Mouse (Mus musculus) neural tube, embryonic 14.5 days (tissue): ENCODE data around the gene Nr1d2. TPM values are rescaled to one million over a fixed set of nuclear protein-coding genes. Genes with fewer than 3 reads are reported as not detected.
A peak's percentile ranks its signal among the peaks of the same experiment; 100 is the strongest.
"Not testable (repeated sequence)": the region's sequence is repeated elsewhere in the genome, so short reads cannot be mapped to it uniquely, and the experiment has no call there.

Experiments used
- ATAC-seq: fragments of 200-750 bp; cut with Nextera tagmentation; 2 replicates; pipeline ENCODE4 v1.8.0; 2017; ENCODE audit warnings: low read depth, mild to moderate bottlenecking, moderate TSS enrichment, moderate library complexity
- H3K27ac ChIP-seq: fragments of 300-500 bp; sonication (generic); 2 replicates; pipeline ENCODE4 v1.5.1; 2014; ENCODE audit warnings: low read depth, mild to moderate bottlenecking, control low read depth, low read length, moderate library complexity, mixed read lengths
- H3K27me3 ChIP-seq: fragments of 300-500 bp; sonication (generic); 2 replicates; pipeline ENCODE4 v1.6.1; 2014; ENCODE audit warnings: low read length; ENCODE audit not compliant: control insufficient read depth, insufficient read depth
- H3K36me3 ChIP-seq: fragments of 300-500 bp; sonication (generic); 2 replicates; pipeline ENCODE4 v1.6.1; 2014; ENCODE audit warnings: low read length, mixed read lengths; ENCODE audit not compliant: control insufficient read depth, insufficient read depth
- H3K4me1 ChIP-seq: fragments of 300-500 bp; sonication (generic); 2 replicates; pipeline ENCODE4 v1.6.1; 2014; ENCODE audit warnings: low read length; ENCODE audit not compliant: control insufficient read depth, insufficient read depth
- H3K4me2 ChIP-seq: fragments of 300-500 bp; sonication (generic); 2 replicates; pipeline ENCODE4 v1.6.1; 2014; ENCODE audit warnings: mild to moderate bottlenecking, low read depth, low read length, control low read depth
- H3K4me3 ChIP-seq: fragments of 300-500 bp; sonication (generic); 2 replicates; pipeline ENCODE4 v1.5.1; 2014; ENCODE audit warnings: low read depth, low read length, control low read depth, mixed read lengths
- H3K9ac ChIP-seq: fragments of 300-500 bp; sonication (generic); replicated peaks from 2 replicates; pipeline ENCODE4 v1.6.1; 2014; ENCODE audit warnings: low read depth, mild to moderate bottlenecking, control low read depth, low read length, mixed read lengths
- H3K9me3 ChIP-seq: fragments of 300-500 bp; sonication (generic); 2 replicates; pipeline ENCODE4 v1.6.1; 2016; ENCODE audit warnings: low read length; ENCODE audit not compliant: control insufficient read depth
- WGBS: fragments of 180-500 bp; shearing (Covaris S2); extraction: QIAGEN DNeasy Blood & Tissue Kit; methylation state at CpG from one replicate; pipeline ENCODE4 v1.1.7; 2014; 5-methylcytosine and 5-hydroxymethylcytosine counted together
- polyA plus RNA-seq: library from polyadenylated mRNA; unstranded; fragments of >200 nt; fragmentation: Nextera tagmentation; extraction: Ambion mirVana; gene quantifications from 2 replicates; pipeline ENCODE4 v1.2.1, GENCODE M21; 2014

Nr1d2 gene
- polyA plus RNA-seq, 1 experiment from 2014 or later = 9.1 TPM

DNA sequence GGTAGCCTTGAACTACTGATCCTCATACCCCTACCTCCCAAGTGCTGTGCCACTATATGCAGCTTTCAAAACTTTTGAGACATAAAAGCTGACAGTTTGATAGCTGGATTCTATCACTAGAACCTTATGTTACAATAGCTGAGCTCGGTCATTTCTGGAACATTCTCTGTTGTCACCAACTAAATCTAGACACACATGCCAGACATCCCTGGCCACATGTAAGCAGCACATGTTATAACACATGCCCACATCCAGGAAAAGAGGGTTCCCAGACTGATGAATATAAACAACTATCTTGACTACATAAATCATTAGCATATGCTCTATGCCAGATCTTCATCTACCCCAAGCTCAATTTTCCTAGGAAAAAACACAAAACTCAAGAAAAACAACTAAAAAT is 21.8 kb downstream of the Nr1d2 start:
- Histone ChIP-seq H3K4me3 (no peak overlapping the region), H3K27ac (no peak overlapping the region), H3K4me1 (no peaks in the 10 kb centered on the region), H3K9ac (no peak overlapping the region), H3K27me3 (no peaks in the 10 kb centered on the region), H3K36me3 (no peaks in the 10 kb centered on the region), H3K4me2 (no peak overlapping the region), H3K9me3 (no peaks in the 10 kb centered on the region)
- ATAC-seq = no peak
- 94% methylated on average over 1 of the region's 1 CpGs for WGBS

DNA sequence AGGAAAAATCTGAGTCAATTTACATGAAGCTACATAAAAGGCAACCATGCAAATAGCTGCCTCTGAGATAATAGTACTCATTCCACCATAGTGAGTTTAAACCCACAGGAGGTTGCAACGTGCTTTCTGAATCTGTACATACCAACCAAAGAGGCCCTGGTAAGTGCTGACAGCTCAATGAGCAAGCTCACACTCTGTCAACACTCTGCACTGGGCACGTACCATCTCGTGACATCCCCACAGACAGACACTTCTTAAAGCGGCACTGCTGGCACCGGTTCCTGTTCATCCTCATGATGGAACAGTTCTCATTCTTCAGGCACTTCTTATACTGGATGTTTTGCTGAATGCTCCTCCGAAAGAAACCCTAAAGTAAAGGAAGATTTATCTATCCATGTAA is 22.5 kb downstream of the Nr1d2 start:
- ATAC-seq = no peak
- Histone ChIP-seq H3K4me3 (no peak overlapping the region), H3K4me2 (no peak overlapping the region), H3K9ac (no peak overlapping the region), H3K9me3 (no peaks in the 10 kb centered on the region), H3K4me1 (no peaks in the 10 kb centered on the region), H3K36me3 (no peaks in the 10 kb centered on the region), H3K27me3 (no peaks in the 10 kb centered on the region), H3K27ac (no peak overlapping the region)
- WGBS = 92% methylated on average over 6 of the region's 6 CpGs

DNA sequence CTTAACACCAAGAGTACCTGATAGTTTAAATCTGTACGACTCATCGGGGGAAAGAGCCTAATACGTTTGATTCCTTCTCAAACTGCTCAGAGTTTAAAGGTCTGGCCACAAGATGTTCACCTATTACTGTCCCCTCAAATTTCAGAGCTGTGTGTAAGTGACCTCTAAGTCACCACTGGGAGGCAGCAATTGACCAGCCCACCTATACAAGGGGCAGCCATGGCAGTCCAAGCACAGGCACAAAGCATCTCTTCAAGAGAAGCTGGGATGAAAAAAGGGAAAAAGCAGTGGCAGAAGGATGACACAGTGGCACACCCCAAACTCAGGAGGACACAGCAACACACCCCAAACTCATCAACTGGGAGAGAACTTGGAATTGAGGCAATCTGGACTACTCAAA is 28.1 kb downstream of the Nr1d2 start:
- no peak overlapping the region for H3K4me3 ChIP-seq
- H3K4me2 ChIP-seq = no peak overlapping the region
- no peak overlapping the region for H3K27ac ChIP-seq
- H3K9me3 ChIP-seq = no peaks in the 10 kb centered on the region
- peak; percentile 71; the same call in 1 of the 2 replicates for ATAC-seq
- H3K4me1 ChIP-seq = no peaks in the 10 kb centered on the region
- H3K27me3 ChIP-seq = no peaks in the 10 kb centered on the region
- no peak overlapping the region for H3K9ac ChIP-seq
- no peaks in the 10 kb centered on the region for H3K36me3 ChIP-seq
- WGBS = 88% methylated on average over 3 of the region's 3 CpGs

GRCm38 (mm10) chr14:18204315-18204714 is 34.6 kb downstream of the Nr1d2 start:
- ATAC-seq, H3K4me3 ChIP-seq, H3K27ac ChIP-seq, H3K9ac ChIP-seq, H3K36me3 ChIP-seq, H3K9me3 ChIP-seq, H3K27me3 ChIP-seq, H3K4me1 ChIP-seq, H3K4me2 ChIP-seq: not testable (repeated sequence)
- 85% methylated on average over 1 of the region's 1 CpGs for WGBS

GRCm38 (mm10) chr14:18201413-18201812 is 37.5 kb downstream of the Nr1d2 start:
- Histone ChIP-seq H3K27me3 (no peaks in the 10 kb centered on the region), H3K4me2 (no peak overlapping the region), H3K27ac (no peak overlapping the region), H3K9me3 (no peaks in the 10 kb centered on the region), H3K36me3 (no peaks in the 10 kb centered on the region), H3K9ac (no peak overlapping the region), H3K4me3 (no peak overlapping the region), H3K4me1 (no peaks in the 10 kb centered on the region)
- ATAC-seq = no peak
- WGBS = 95% methylated on average over 5 of the region's 5 CpGs

DNA sequence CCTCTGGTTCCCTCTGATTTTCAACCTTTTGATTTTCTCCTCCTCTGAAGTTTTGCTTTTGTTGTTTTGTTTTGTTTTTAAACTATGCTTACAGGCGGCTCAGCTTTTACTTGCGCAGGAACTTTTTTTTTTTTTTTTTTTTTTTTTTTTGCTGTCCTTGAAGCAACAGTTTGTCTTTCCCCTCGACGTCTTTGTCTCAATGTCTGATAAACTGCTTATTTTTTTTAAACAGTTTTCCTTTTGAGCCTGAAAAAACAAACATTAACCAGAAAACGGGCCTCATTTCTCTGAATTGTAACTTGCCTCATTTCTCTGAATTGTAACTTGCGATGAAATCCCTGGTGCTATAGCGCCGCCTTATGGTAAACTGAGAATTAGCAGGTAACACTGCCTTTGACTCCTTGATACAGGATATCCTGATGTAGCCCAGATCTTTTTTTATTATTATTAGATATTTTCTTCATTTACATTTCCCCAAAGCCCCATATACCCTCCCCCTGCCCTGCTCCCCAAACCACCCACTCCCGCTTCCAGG is 52.0 kb downstream of the Nr1d2 start:
- H3K36me3 ChIP-seq = no peaks in the 10 kb centered on the region
- ATAC-seq = no peak
- H3K4me3 ChIP-seq = no peak overlapping the region
- no peak overlapping the region for H3K4me2 ChIP-seq
- no peak overlapping the region for H3K27ac ChIP-seq
- H3K27me3 ChIP-seq = no peaks in the 10 kb centered on the region
- no peaks in the 10 kb centered on the region for H3K9me3 ChIP-seq
- H3K4me1 ChIP-seq = no peaks in the 10 kb centered on the region
- WGBS = 46% methylated on average over 9 of the region's 9 CpGs
- no peak overlapping the region for H3K9ac ChIP-seq

DNA sequence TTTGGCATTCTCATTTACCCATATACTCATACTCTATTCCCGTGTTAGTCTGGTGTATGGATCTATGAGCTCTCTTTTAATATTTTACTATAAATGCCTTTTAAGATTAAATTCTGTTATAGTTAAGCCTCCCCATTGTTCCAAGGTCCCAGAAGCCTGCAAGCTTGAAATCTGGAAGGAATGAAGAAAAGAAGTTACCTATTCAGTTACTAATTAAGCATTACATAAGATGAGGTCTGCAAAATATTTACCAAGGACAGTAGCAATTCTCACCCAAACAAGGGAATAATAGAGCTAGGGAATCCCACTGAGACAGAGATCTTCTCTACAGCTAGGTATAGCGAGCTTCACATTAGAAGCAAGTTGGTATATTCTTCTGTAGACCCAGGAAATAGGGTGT is 61.4 kb downstream of the Nr1d2 start:
- H3K4me3 ChIP-seq, H3K9me3 ChIP-seq, H3K9ac ChIP-seq, H3K27me3 ChIP-seq, H3K36me3 ChIP-seq, ATAC-seq, H3K4me2 ChIP-seq, H3K27ac ChIP-seq, H3K4me1 ChIP-seq: not testable (repeated sequence)
- 83% methylated on average over 2 of the region's 2 CpGs for WGBS

DNA sequence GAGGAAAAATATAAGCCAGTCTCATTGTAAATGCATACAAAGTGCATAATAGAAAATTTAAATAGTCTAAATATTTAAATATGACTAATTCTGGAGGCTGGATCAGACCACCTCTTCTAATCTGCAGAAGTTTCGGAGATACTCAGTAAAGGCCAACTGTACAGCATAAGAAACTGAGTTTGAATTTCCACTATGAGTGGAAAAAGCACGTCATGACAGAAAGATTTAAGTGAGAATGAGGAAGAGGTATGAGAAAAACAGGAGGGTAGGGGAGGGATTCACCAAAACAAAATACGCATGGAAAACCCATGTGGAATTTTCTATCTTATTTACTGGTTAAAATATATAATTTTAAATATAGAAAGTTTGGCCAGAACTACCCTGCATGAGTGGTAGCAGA is 71.3 kb downstream of the Nr1d2 start:
- no peak overlapping the region for H3K9ac ChIP-seq
- no peaks in the 10 kb centered on the region for H3K36me3 ChIP-seq
- no peaks in the 10 kb centered on the region for H3K4me1 ChIP-seq
- H3K27ac ChIP-seq = no peak overlapping the region
- H3K4me3 ChIP-seq = no peak overlapping the region
- H3K9me3 ChIP-seq = no peaks in the 10 kb centered on the region
- no peak for ATAC-seq
- no peak overlapping the region for H3K4me2 ChIP-seq
- H3K27me3 ChIP-seq = no peaks in the 10 kb centered on the region
- WGBS = 90% methylated on average over 3 of the region's 3 CpGs

DNA sequence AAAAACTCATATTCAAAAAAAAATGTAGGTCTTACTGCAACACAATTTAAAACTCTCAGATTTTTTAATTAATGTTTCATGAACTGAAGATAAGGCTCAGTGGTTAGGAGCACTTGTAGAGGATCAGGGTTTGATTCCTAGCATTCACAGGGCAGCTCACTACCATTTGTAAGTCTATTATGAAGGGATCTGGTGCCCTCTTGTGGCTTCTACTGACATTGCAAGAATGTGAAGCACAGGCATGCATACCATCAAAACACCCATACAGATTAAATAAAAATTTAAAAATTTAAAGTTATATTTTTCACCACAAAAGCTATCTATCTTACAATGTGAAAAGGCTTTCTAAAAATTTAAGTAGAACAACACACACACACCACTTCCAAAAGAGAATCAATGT is 71.9 kb downstream of the Nr1d2 start:
- Histone ChIP-seq H3K27me3 (no peaks in the 10 kb centered on the region), H3K27ac (no peak overlapping the region), H3K9ac (no peak overlapping the region), H3K4me1 (no peaks in the 10 kb centered on the region), H3K4me3 (no peak overlapping the region), H3K9me3 (no peaks in the 10 kb centered on the region), H3K4me2 (no peak overlapping the region), H3K36me3 (no peaks in the 10 kb centered on the region)
- no peak for ATAC-seq
